22 mouse cellular contexts compared by ENCODE assay signal in genomic region chr1:76039661-76040060, GRCm38 (mm10).
DNase-seq lines count a peak whose midpoint lies in the region; ATAC-seq and TF ChIP-seq lines count a peak whose summit lies in the region.
"Had no signal": no experiment of that assay in that cellular context is flagged by ENCODE, and none has a peak within 500 bp of the region (broad histone marks: within the 10 kb centered on the region; RNA-seq: fewer than 3 reads in every experiment).

No protein-coding gene starts in this region.

- no peak overlapping the region for H3K9ac ChIP-seq in heart, embryonic 14.5 days (ENCODE audit: low read length)
- no peak overlapping the region for H3K9ac ChIP-seq in kidney, postnatal 0 days (ENCODE audit: low read depth, low read length)
- H3K9ac ChIP-seq in kidney, embryonic 16.5 days (replicated peaks; ENCODE audit: low read length), result no peak overlapping the region
- no peak overlapping the region for H3K9ac ChIP-seq in heart, postnatal 0 days (replicated peaks; ENCODE audit: low read depth, low read length)
- H3K9ac ChIP-seq in stomach, postnatal 0 days (ENCODE audit: low read length), result no peak overlapping the region
- H3K9ac ChIP-seq: forebrain, postnatal 0 days; hindbrain, embryonic 15.5 days; intestine, embryonic 15.5 days; limb, embryonic 13.5 days; liver, embryonic 14.5 days; lung, embryonic 15.5 days; neural tube, embryonic 13.5 days had no signal

- no peak for ATAC-seq in heart, embryonic 14.5 days (ENCODE audit: insufficient number of reproducible peaks, insufficient read depth, low FRiP score, low read depth)
- ATAC-seq in kidney, postnatal 0 days (replicated peaks; ENCODE audit: low FRiP score, low read depth), result no peak
- no peak for ATAC-seq in kidney, embryonic 16.5 days (ENCODE audit: low FRiP score, low TSS enrichment)
- ATAC-seq in heart, postnatal 0 days (ENCODE audit: insufficient read depth, low read depth), result peak; percentile 52
- ATAC-seq in stomach, postnatal 0 days (ENCODE audit: low FRiP score, low TSS enrichment), result no peak
- ATAC-seq: intestine, embryonic 15.5 days; Patski had no signal

- DNase-seq in heart, adult 8-10 months (ENCODE audit: low spot score), result no peak
- DNase-seq in kidney, postnatal 0 days (ENCODE audit: low spot score), result no peak
- DNase-seq in brain, adult 2 months (ENCODE audit: low read depth, low spot score), result peak; percentile 29
- peak; percentile 32 for DNase-seq in heart, postnatal 0 days (ENCODE audit: low spot score)
- no peak for DNase-seq in stomach, postnatal 0 days (ENCODE audit: low spot score)
- DNase-seq: B cell, adult 2 months; midbrain, embryonic 14.5 days; thymus, postnatal 36 days had no signal

- TF ChIP-seq EP300 in heart, postnatal 0 days (IDR thresholded peaks at IDR 0.05; ENCODE audit: low read depth), result no peak
- TF ChIP-seq EP300 in stomach, postnatal 0 days (optimal IDR thresholded peaks at IDR 0.05), result no peak

- no peaks in the 10 kb centered on the region for H3K9me3 ChIP-seq in heart, embryonic 14.5 days (ENCODE audit: control insufficient read depth, low read length)
- H3K9me3 ChIP-seq in kidney, postnatal 0 days (replicated peaks; ENCODE audit: low read length), result no peaks in the 10 kb centered on the region
- H3K9me3 ChIP-seq in kidney, embryonic 16.5 days (ENCODE audit: low read length), result no peaks in the 10 kb centered on the region
- H3K9me3 ChIP-seq in heart, postnatal 0 days (replicated peaks; ENCODE audit: control insufficient read depth, low read length), result no peaks in the 10 kb centered on the region
- no peaks in the 10 kb centered on the region for H3K9me3 ChIP-seq in stomach, postnatal 0 days (ENCODE audit: control insufficient read depth, low read length)
- H3K9me3 ChIP-seq: forebrain, embryonic 10.5 days; hindbrain, embryonic 15.5 days; intestine, embryonic 15.5 days; limb, embryonic 13.5 days; lung, embryonic 15.5 days; neural tube, embryonic 13.5 days had no signal

- H3K36me3 ChIP-seq in heart, embryonic 14.5 days (ENCODE audit: control insufficient read depth, insufficient read depth, low read length), result no peaks in the 10 kb centered on the region
- H3K36me3 ChIP-seq in kidney, postnatal 0 days (ENCODE audit: insufficient read depth, low read length), result no peaks in the 10 kb centered on the region
- H3K36me3 ChIP-seq in kidney, embryonic 16.5 days (ENCODE audit: insufficient read depth, low read length), result no peaks in the 10 kb centered on the region
- no peaks in the 10 kb centered on the region for H3K36me3 ChIP-seq in heart, postnatal 0 days (replicated peaks; ENCODE audit: control insufficient read depth, insufficient read depth, low read length)
- H3K36me3 ChIP-seq in stomach, postnatal 0 days (ENCODE audit: control insufficient read depth, insufficient read depth, low read length), result no peaks in the 10 kb centered on the region
- H3K36me3 ChIP-seq: forebrain, embryonic 10.5 days; G1E; hindbrain, embryonic 15.5 days; intestine, embryonic 15.5 days; limb, embryonic 13.5 days; lung, embryonic 15.5 days; neural tube, embryonic 13.5 days had no signal

- no peaks in the 10 kb centered on the region for H3K27me3 ChIP-seq in heart, embryonic 14.5 days (ENCODE audit: control insufficient read depth, insufficient read depth, low read length)
- H3K27me3 ChIP-seq in kidney, postnatal 0 days (ENCODE audit: insufficient read depth, low read length), result no peaks in the 10 kb centered on the region
- H3K27me3 ChIP-seq in kidney, embryonic 16.5 days (ENCODE audit: insufficient read depth, low read length), result no peaks in the 10 kb centered on the region
- H3K27me3 ChIP-seq in heart, postnatal 0 days (ENCODE audit: control insufficient read depth, insufficient read depth, low read length), result no peaks in the 10 kb centered on the region
- no peaks in the 10 kb centered on the region for H3K27me3 ChIP-seq in stomach, postnatal 0 days (ENCODE audit: control insufficient read depth, insufficient read depth, low read length)
- H3K27me3 ChIP-seq: CH12.LX; hindbrain, embryonic 15.5 days; intestine, embryonic 15.5 days; limb, embryonic 13.5 days; lung, embryonic 15.5 days; neural tube, embryonic 13.5 days had no signal

- H3K27ac ChIP-seq in heart, embryonic 14.5 days (replicated peaks in 1 of 2; ENCODE audit: control insufficient read depth in 1 of 2, insufficient read depth in 1 of 2, low read depth in 2 of 2, low read length in 2 of 2), result peak overlapping the region; percentile 42 to 66; a peak in 2 of 4 replicates
- no peak overlapping the region for H3K27ac ChIP-seq in kidney, postnatal 0 days
- H3K27ac ChIP-seq in kidney, embryonic 16.5 days (ENCODE audit: low read length), result no peak overlapping the region
- H3K27ac ChIP-seq in heart, postnatal 0 days (ENCODE audit: low read depth), result peak overlapping the region; percentile 54
- no peak overlapping the region for H3K27ac ChIP-seq in stomach, postnatal 0 days (replicated peaks)
- H3K27ac ChIP-seq: forebrain, embryonic 10.5 days; hindbrain, embryonic 15.5 days; intestine, embryonic 15.5 days; limb, embryonic 13.5 days; liver, embryonic 14.5 days; lung, embryonic 15.5 days; neural tube, embryonic 13.5 days had no signal

- peak; percentile 9; the same call in 1 of the 2 replicates for TF ChIP-seq CTCF in kidney, postnatal 0 days (IDR thresholded peaks at IDR 0.05; ENCODE audit: low read depth)
- peak; percentile 43 for TF ChIP-seq CTCF in heart, postnatal 0 days (IDR thresholded peaks at IDR 0.05; ENCODE audit: low read depth)
- TF ChIP-seq CTCF in stomach, postnatal 0 days (IDR thresholded peaks at IDR 0.05; ENCODE audit: low read depth), result no peak; the same call in 1 of the 2 replicates

- 59% methylated on average over 4 of the region's 4 CpGs for WGBS in heart, embryonic 14.5 days
- 76% methylated on average over 4 of the region's 4 CpGs for WGBS in kidney, postnatal 0 days
- 82% methylated on average over 4 of the region's 4 CpGs for WGBS in kidney, embryonic 16.5 days
- 54% methylated on average over 4 of the region's 4 CpGs for WGBS in heart, postnatal 0 days
- 86% methylated on average over 4 of the region's 4 CpGs for WGBS in stomach, postnatal 0 days

- H3K4me3 ChIP-seq in heart, embryonic 14.5 days (ENCODE audit: control insufficient read depth in 1 of 2, insufficient read depth in 1 of 2, low read depth in 1 of 2, low read length in 2 of 2), result no peak overlapping the region
- no peak overlapping the region for H3K4me3 ChIP-seq in kidney, postnatal 0 days (replicated peaks; ENCODE audit: low read depth, low read length)
- H3K4me3 ChIP-seq in kidney, embryonic 16.5 days (ENCODE audit: low read length), result no peak overlapping the region
- H3K4me3 ChIP-seq in heart, postnatal 0 days (ENCODE audit: low read depth, low read length), result no peak overlapping the region
- H3K4me3 ChIP-seq in stomach, postnatal 0 days (ENCODE audit: low read depth, low read length), result no peak overlapping the region
- H3K4me3 ChIP-seq: forebrain, embryonic 10.5 days; hindbrain, embryonic 15.5 days; intestine, embryonic 15.5 days; limb, embryonic 13.5 days; lung, embryonic 15.5 days; myocyte; neural tube, embryonic 13.5 days had no signal

- peaks cover 2 to 9% of the 10 kb centered on the region in 2 experiments for H3K4me1 ChIP-seq in heart, embryonic 14.5 days (ENCODE audit: control insufficient read depth in 2 of 2, insufficient read depth in 2 of 2, low read length in 2 of 2)
- H3K4me1 ChIP-seq in kidney, postnatal 0 days (replicated peaks; ENCODE audit: insufficient read depth, low read length), result no peaks in the 10 kb centered on the region
- H3K4me1 ChIP-seq in kidney, embryonic 16.5 days (ENCODE audit: insufficient read depth, low read length), result no peaks in the 10 kb centered on the region
- H3K4me1 ChIP-seq in heart, postnatal 0 days (ENCODE audit: control insufficient read depth, insufficient read depth), result peaks cover 6% of the 10 kb centered on the region; the same call in 1 of the 2 replicates
- H3K4me1 ChIP-seq in stomach, postnatal 0 days (replicated peaks; ENCODE audit: control insufficient read depth, insufficient read depth), result no peaks in the 10 kb centered on the region
- H3K4me1 ChIP-seq: intestine, embryonic 15.5 days; limb, embryonic 13.5 days; neural tube, embryonic 13.5 days had no signal

- no peak overlapping the region for H3K4me2 ChIP-seq in heart, embryonic 14.5 days (ENCODE audit: low read length)
- no peak overlapping the region for H3K4me2 ChIP-seq in kidney, postnatal 0 days (ENCODE audit: low read length)
- no peak overlapping the region for H3K4me2 ChIP-seq in kidney, embryonic 16.5 days (replicated peaks; ENCODE audit: low read depth, low read length)
- no peak overlapping the region for H3K4me2 ChIP-seq in heart, postnatal 0 days (ENCODE audit: low read depth, low read length)
- H3K4me2 ChIP-seq in stomach, postnatal 0 days (replicated peaks; ENCODE audit: low read depth), result no peak overlapping the region
- H3K4me2 ChIP-seq: hindbrain, embryonic 15.5 days; intestine, embryonic 15.5 days; limb, embryonic 13.5 days; lung, embryonic 15.5 days; neural tube, embryonic 13.5 days had no signal

Comparison
In these comparisons a context has a peak if more than half of its experiments do, and no peak if none do; other contexts are left out.
1. DNase-seq: peak in brain, adult 2 months (single experiment) and heart, postnatal 0 days (single experiment); none in heart, adult 8-10 months (single experiment), kidney, postnatal 0 days (single experiment) and stomach, postnatal 0 days (single experiment).
2. H3K27ac ChIP-seq: peak in heart, embryonic 14.5 days (2 of 2) and heart, postnatal 0 days (single experiment); none in kidney, postnatal 0 days (single experiment), kidney, embryonic 16.5 days (single experiment) and stomach, postnatal 0 days (single experiment).